Mouse (Mus musculus): Measurements from ENCODE around the gene Sox6. TPM values are rescaled to one million over a fixed set of nuclear protein-coding genes. Genes with fewer than 3 reads are reported as not detected.

The Sox6 gene
- polyA plus RNA-seq, 1 experiment from 2014 or later, result 24.3 TPM

DNA sequence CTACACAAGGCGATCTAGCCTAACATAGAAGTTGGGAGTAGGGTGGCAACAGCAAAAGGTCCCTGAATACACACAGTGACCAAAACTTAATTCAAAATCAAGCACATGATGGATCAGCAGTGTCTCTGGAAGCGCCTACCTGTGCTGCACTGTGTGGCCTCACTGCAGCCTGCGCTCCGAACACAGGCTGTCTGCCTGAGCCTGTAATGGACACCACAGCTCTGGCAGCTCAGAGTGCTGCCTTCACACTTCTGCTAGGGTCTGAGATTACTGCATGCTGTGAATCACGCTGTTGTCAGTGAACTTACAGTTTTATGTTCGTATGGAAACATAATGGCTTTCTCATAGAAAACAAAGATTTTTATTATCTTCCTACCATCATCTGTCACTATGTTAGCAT lies 532.2 kb downstream of the Sox6 start:
- WGBS, result 53% methylated on average over 6 of the region's 6 CpGs
- DNase-seq (ENCODE audit: low spot score), result peak; percentile 28
- H3K36me3 ChIP-seq (ENCODE audit: insufficient read depth, low read length), result no peaks in the 10 kb centered on the region
- no peak overlapping the region for H3K4me2 ChIP-seq (ENCODE audit: low read length)
- no peak overlapping the region for H3K4me3 ChIP-seq (replicated peaks; ENCODE audit: low read depth, low read length)
- no peaks in the 10 kb centered on the region for H3K9me3 ChIP-seq (replicated peaks; ENCODE audit: low read length)
- no peak overlapping the region for H3K9ac ChIP-seq (ENCODE audit: low read depth, low read length)
- 0 out of 2 replicates have a peak, but pooled peaks cover 3% of the 10 kb centered on the region for H3K4me1 ChIP-seq (replicated peaks; ENCODE audit: insufficient read depth, low read length)
- ATAC-seq (replicated peaks; ENCODE audit: low FRiP score, low read depth), result no peak
- no peak overlapping the region for H3K27ac ChIP-seq
- no peaks in the 10 kb centered on the region for H3K27me3 ChIP-seq (ENCODE audit: insufficient read depth, low read length)
- TF ChIP-seq CTCF (IDR thresholded peaks at IDR 0.05; ENCODE audit: low read depth), result no peak

DNA sequence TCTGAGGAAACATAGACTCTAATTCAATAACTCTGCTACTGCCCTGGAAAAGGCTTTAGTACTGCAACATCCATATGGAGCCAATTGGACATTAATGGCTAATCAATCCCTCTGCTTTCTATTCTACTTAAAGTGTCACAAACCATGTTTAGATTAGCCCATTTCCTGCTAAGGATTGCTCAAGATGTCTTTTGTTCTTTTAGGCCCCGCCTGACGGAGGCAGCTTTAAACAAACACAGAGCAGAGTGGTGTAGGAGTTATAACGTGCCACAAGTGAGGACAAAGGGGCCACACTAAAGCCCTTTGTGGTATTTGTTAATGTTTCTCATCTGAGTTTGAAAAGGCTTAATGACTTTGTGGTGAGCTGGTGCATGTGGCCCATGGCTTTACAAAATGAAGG lies 537.1 kb downstream of the Sox6 start:
- no peaks in the 10 kb centered on the region for H3K9me3 ChIP-seq (replicated peaks; ENCODE audit: low read length)
- ATAC-seq (replicated peaks; ENCODE audit: low FRiP score, low read depth), result no peak
- H3K4me1 ChIP-seq (replicated peaks; ENCODE audit: insufficient read depth, low read length), result 0 out of 2 replicates have a peak, but pooled peaks cover 5% of the 10 kb centered on the region
- WGBS, result 36% methylated on average over 3 of the region's 3 CpGs
- no peaks in the 10 kb centered on the region for H3K27me3 ChIP-seq (ENCODE audit: insufficient read depth, low read length)
- H3K36me3 ChIP-seq (ENCODE audit: insufficient read depth, low read length), result no peaks in the 10 kb centered on the region
- no peak overlapping the region for H3K4me2 ChIP-seq (ENCODE audit: low read length)
- H3K27ac ChIP-seq, result no peak overlapping the region
- no peak overlapping the region for H3K4me3 ChIP-seq (replicated peaks; ENCODE audit: low read depth, low read length)
- peak; percentile 63 for DNase-seq (ENCODE audit: low spot score)
- no peak for TF ChIP-seq CTCF (IDR thresholded peaks at IDR 0.05; ENCODE audit: low read depth)
- no peak overlapping the region for H3K9ac ChIP-seq (ENCODE audit: low read depth, low read length)

- Histone ChIP-seq H3K27me3 (ENCODE audit: insufficient read depth, low read length) (no peaks in the 10 kb centered on the region), H3K36me3 (ENCODE audit: insufficient read depth, low read length) (no peaks in the 10 kb centered on the region), H3K4me2 (ENCODE audit: low read length) (no peak overlapping the region), H3K9me3 (replicated peaks; ENCODE audit: low read length) (no peaks in the 10 kb centered on the region), H3K4me1 (replicated peaks; ENCODE audit: insufficient read depth, low read length) (0 out of 2 replicates have a peak, but pooled peaks cover 5% of the 10 kb centered on the region), H3K27ac (no peak overlapping the region), H3K4me3 (replicated peaks; ENCODE audit: low read depth, low read length) (no peak overlapping the region), H3K9ac (ENCODE audit: low read depth, low read length) (no peak overlapping the region)
- no peak for TF ChIP-seq CTCF (IDR thresholded peaks at IDR 0.05; ENCODE audit: low read depth)
- ATAC-seq (replicated peaks; ENCODE audit: low FRiP score, low read depth) (no peak), DNase-seq (ENCODE audit: low spot score) (peak; percentile 9)
Observed at GRCm38 (mm10) chr7:115500825-115501224, 537.8 kb downstream of the Sox6 start.

DNA sequence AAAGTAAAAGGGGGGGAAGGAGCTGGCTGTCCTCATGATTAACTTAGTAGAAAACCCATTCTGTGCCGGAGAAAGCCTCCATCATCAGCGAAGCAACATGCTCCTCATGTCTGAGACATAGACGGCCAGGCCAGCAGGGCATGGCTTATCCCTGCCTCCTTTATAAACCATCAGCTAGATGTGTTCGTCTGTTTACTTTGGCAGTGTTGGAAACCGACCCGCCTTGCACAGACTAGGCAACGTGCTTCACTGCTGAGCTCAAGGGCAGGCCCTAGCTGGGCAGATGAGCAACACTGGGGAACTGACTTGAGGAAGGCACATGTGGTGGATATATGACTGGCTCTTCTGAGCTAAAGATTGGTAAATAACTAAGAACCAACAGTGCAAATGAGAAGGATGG lies 538.4 kb downstream of the Sox6 start:
- no peak for ATAC-seq (replicated peaks; ENCODE audit: low FRiP score, low read depth)
- Histone ChIP-seq H3K27me3 (ENCODE audit: insufficient read depth, low read length) (no peaks in the 10 kb centered on the region), H3K4me1 (replicated peaks; ENCODE audit: insufficient read depth, low read length) (0 out of 2 replicates have a peak, but pooled peaks cover 5% of the 10 kb centered on the region), H3K36me3 (ENCODE audit: insufficient read depth, low read length) (no peaks in the 10 kb centered on the region), H3K27ac (no peak overlapping the region), H3K9me3 (replicated peaks; ENCODE audit: low read length) (no peaks in the 10 kb centered on the region), H3K4me3 (replicated peaks; ENCODE audit: low read depth, low read length) (no peak overlapping the region), H3K9ac (ENCODE audit: low read depth, low read length) (no peak overlapping the region), H3K4me2 (ENCODE audit: low read length) (no peak overlapping the region)
- DNase-seq (ENCODE audit: low spot score), result no peak
- 42% methylated on average over 7 of the region's 7 CpGs for WGBS
- no peak for TF ChIP-seq CTCF (IDR thresholded peaks at IDR 0.05; ENCODE audit: low read depth)

DNA sequence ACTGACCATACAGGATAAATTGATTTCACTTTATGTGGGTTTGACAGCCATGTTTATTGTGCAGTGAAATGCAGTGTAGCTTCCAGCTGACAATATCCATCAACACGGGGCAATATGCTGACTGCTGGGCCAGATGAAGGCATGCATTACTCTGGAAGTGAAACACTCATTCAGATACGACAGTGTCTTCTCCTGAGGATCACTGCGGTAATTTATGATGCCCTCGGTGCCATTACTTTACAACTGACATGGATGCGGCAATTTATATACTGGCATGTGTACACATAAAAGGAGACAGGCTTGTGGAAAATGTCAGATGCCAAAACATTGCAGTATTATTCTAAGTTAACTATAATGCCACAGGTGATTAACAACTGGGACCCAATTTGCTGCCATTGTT lies 546.9 kb downstream of the Sox6 start:
- H3K36me3 ChIP-seq (ENCODE audit: insufficient read depth, low read length), result no peaks in the 10 kb centered on the region
- H3K9me3 ChIP-seq (replicated peaks; ENCODE audit: low read length), result no peaks in the 10 kb centered on the region
- H3K4me1 ChIP-seq (replicated peaks; ENCODE audit: insufficient read depth, low read length), result no peaks in the 10 kb centered on the region
- ATAC-seq (replicated peaks; ENCODE audit: low FRiP score, low read depth) (no peak), DNase-seq (ENCODE audit: low spot score) (no peak)
- H3K27ac ChIP-seq, result no peak overlapping the region
- no peaks in the 10 kb centered on the region for H3K27me3 ChIP-seq (ENCODE audit: insufficient read depth, low read length)
- no peak overlapping the region for H3K9ac ChIP-seq (ENCODE audit: low read depth, low read length)
- no peak overlapping the region for H3K4me3 ChIP-seq (replicated peaks; ENCODE audit: low read depth, low read length)
- H3K4me2 ChIP-seq (ENCODE audit: low read length), result no peak overlapping the region
- WGBS, result 51% methylated on average over 5 of the region's 5 CpGs
- no peak for TF ChIP-seq CTCF (IDR thresholded peaks at IDR 0.05; ENCODE audit: low read depth)

- Histone ChIP-seq H3K4me3 (replicated peaks; ENCODE audit: low read depth, low read length) (no peak overlapping the region), H3K9ac (ENCODE audit: low read depth, low read length) (no peak overlapping the region), H3K36me3 (ENCODE audit: insufficient read depth, low read length) (no peaks in the 10 kb centered on the region), H3K9me3 (replicated peaks; ENCODE audit: low read length) (no peaks in the 10 kb centered on the region), H3K27me3 (ENCODE audit: insufficient read depth, low read length) (no peaks in the 10 kb centered on the region), H3K4me1 (replicated peaks; ENCODE audit: insufficient read depth, low read length) (no peaks in the 10 kb centered on the region), H3K4me2 (ENCODE audit: low read length) (no peak overlapping the region), H3K27ac (no peak overlapping the region)
- 64% methylated on average over 10 of the region's 10 CpGs for WGBS
- ATAC-seq (replicated peaks; ENCODE audit: low FRiP score, low read depth) (no peak), DNase-seq (ENCODE audit: low spot score) (no peak)
- peak; percentile 45 for TF ChIP-seq CTCF (IDR thresholded peaks at IDR 0.05; ENCODE audit: low read depth)
Observed at GRCm38 (mm10) chr7:115489608-115490007, 549.0 kb downstream of the Sox6 start.

- WGBS, result 95% methylated on average over 12 of the region's 12 CpGs
Observed at GRCm38 (mm10) chr7:115486431-115486830, 552.2 kb downstream of the Sox6 start.

More at GRCm38 (mm10) chr7:115486431-115486830, 552.2 kb downstream of the Sox6 start:
- DNase-seq (ENCODE audit: low spot score), result no peak
- Histone ChIP-seq H3K4me1 (replicated peaks; ENCODE audit: insufficient read depth, low read length) (no peaks in the 10 kb centered on the region), H3K4me2 (ENCODE audit: low read length) (no peak overlapping the region), H3K36me3 (ENCODE audit: insufficient read depth, low read length) (no peaks in the 10 kb centered on the region), H3K27ac (no peak overlapping the region), H3K4me3 (replicated peaks; ENCODE audit: low read depth, low read length) (no peak overlapping the region), H3K27me3 (ENCODE audit: insufficient read depth, low read length) (no peaks in the 10 kb centered on the region), H3K9ac (ENCODE audit: low read depth, low read length) (no peak overlapping the region), H3K9me3 (replicated peaks; ENCODE audit: low read length) (no peaks in the 10 kb centered on the region)
- ATAC-seq (replicated peaks; ENCODE audit: low FRiP score, low read depth), result no peak
- no peak for TF ChIP-seq CTCF (IDR thresholded peaks at IDR 0.05; ENCODE audit: low read depth)

All from kidney, postnatal 0 days (tissue).